In the genomic region with DNA sequence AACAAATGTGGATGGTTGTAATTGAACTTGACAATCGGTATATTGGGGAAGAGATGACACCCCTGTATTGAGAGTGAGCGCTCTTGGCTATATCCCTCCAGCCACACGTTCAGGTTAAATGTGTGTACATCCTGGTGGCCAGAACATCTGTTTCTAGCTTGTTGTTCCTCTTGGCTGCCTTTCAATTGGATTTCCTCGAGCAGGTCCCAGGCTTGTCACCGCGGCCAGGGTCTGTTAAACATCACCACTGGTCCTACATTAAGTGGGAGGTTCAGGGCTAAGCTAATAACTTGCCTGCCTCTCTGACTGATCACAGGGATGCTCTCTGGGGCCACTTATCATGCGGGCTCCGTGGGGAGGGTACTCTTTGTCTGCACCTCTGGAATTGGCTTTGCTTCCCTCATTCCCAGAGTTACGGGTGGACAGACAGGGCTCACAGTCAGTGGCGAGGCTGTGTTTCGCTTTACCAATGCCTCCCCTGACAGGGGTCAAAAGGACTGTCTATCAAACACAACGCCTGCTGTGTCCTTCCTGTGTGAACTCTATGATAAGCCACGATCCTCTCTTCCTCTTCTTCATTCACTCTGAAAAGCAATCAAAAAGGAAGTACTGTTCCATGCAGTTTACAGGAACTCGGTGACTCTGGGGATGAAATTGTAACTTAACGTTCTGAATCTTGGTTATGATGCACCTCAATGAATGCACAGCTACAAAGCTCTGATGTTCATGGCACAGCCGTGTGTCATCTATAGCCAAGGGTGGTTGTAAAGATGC, we compare ENCODE assay signal across 8 mouse cellular contexts. TPM values are rescaled to one million over a fixed set of nuclear protein-coding genes. Genes with fewer than 3 reads are reported as not detected.
A peak's percentile ranks its signal among the peaks of the same experiment; 100 is the strongest.
DNase-seq lines count a peak whose midpoint lies in the region; ATAC-seq lines count a peak whose summit lies in the region.

No protein-coding gene starts in this region.

- H3K27me3 ChIP-seq in liver, embryonic 11.5 days (replicated peaks; ENCODE audit: control insufficient read depth, insufficient read depth, low read length): no peaks in the 10 kb centered on the region

- H3K4me1 ChIP-seq in liver, embryonic 11.5 days (replicated peaks; ENCODE audit: control insufficient read depth, insufficient read depth, low read length): peaks cover 9% of the 10 kb centered on the region

- WGBS in liver, embryonic 11.5 days: 20% methylated on average over 16 of the region's 16 CpGs

- no peak overlapping the region for H3K27ac ChIP-seq in liver, embryonic 11.5 days (ENCODE audit: low read depth, low read length)

- H3K4me3 ChIP-seq in liver, embryonic 11.5 days (ENCODE audit: low read depth, low read length): no peak overlapping the region

- peak; percentile 45 for DNase-seq in embryo, embryonic 10 days (ENCODE audit: low spot score)
- DNase-seq in embryo, embryonic 9.5 days (ENCODE audit: extremely low spot score): no peak
- DNase-seq in liver, embryonic 11.5 days (ENCODE audit: low spot score): no peak
- no peak for DNase-seq in liver
- peak; percentile 34 for DNase-seq in induced T-regulatory cell, adult 2 months (ENCODE audit: low read depth)
- peak; percentile 51 for DNase-seq in naive thymus-derived CD4-positive, alpha-beta T cell, adult 2 months (ENCODE audit: low read depth)
- no peak for DNase-seq in c-Kit-positive CD71-positive TER-119-positive erythroid progenitor cells, embryonic 14.5 days (ENCODE audit: low spot score)
- no peak for DNase-seq in cerebellum, postnatal 36 days

- ATAC-seq in liver, embryonic 11.5 days (replicated peaks; ENCODE audit: low FRiP score): peak; percentile 34; the same call in 1 of the 2 replicates

- peak overlapping the region; percentile 51 for H3K4me2 ChIP-seq in liver, embryonic 11.5 days

- H3K36me3 ChIP-seq in liver, embryonic 11.5 days (ENCODE audit: control insufficient read depth, insufficient read depth, low read length): no peaks in the 10 kb centered on the region

- no peaks in the 10 kb centered on the region for H3K9me3 ChIP-seq in liver, embryonic 11.5 days (ENCODE audit: control insufficient read depth, low read length)

- no peak overlapping the region for H3K9ac ChIP-seq in liver, embryonic 11.5 days (ENCODE audit: low read depth, low read length)

RNA-seq across cellular contexts. Expression of gene Zfp281, which starts 46.6 kb away (rescaled TPM):
- 19.3 and 21.3 TPM in 2 replicates for polyA plus RNA-seq in liver, embryonic 11.5 days (2014; fragmentation: Nextera tagmentation; extraction: Ambion mirVana)

Comparison
In these comparisons a context has a peak if more than half of its experiments do, and no peak if none do; other contexts are left out.
1. DNase-seq: peak in embryo, embryonic 10 days (single experiment), induced T-regulatory cell, adult 2 months (single experiment) and naive thymus-derived CD4-positive, alpha-beta T cell, adult 2 months (single experiment); none in embryo, embryonic 9.5 days (single experiment), liver, embryonic 11.5 days (single experiment), liver (single experiment), c-Kit-positive CD71-positive TER-119-positive erythroid progenitor cells, embryonic 14.5 days (single experiment) and cerebellum, postnatal 36 days (0 of 2).